Mouse (Mus musculus): Measurements from ENCODE around the gene Card19. TPM values are rescaled to one million over a fixed set of nuclear protein-coding genes. Genes with fewer than 3 reads are reported as not detected.

Card19 gene
- polyA plus RNA-seq, 1 experiment from 2014 or later = 26.2 TPM

DNA sequence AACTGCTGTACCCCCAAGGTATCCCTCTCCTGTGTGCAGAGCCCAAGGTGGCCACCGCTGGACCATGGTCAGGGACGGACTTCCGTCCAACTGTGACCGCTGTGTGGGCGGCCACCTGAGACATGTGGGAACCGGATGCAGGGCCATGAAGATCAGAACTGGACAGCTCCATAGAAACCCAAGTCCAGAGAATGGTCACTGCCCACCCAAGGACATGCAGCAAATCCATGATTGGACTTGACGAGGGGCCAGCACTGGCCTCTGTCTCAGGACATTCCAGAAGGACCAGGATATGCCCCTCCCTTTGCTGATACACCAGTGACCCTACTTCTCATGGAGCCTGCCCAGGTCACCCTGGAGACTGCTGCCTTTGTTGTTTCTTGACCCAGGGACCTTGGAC, 20.2 kb downstream of the Card19 start:
- Histone ChIP-seq H3K4me3 (ENCODE audit: low read depth, low read length) (no peak overlapping the region), H3K36me3 (ENCODE audit: control insufficient read depth, insufficient read depth, low read length) (peaks cover 9% of the 10 kb centered on the region; the same call in 1 of the 2 replicates), H3K4me2 (no peak overlapping the region), H3K27me3 (replicated peaks; ENCODE audit: control insufficient read depth, insufficient read depth, low read length) (no peaks in the 10 kb centered on the region), H3K27ac (ENCODE audit: low read depth, low read length) (no peak overlapping the region), H3K9me3 (ENCODE audit: control insufficient read depth, low read length) (no peaks in the 10 kb centered on the region), H3K4me1 (replicated peaks; ENCODE audit: control insufficient read depth, insufficient read depth, low read length) (peaks cover 18% of the 10 kb centered on the region), H3K9ac (ENCODE audit: low read depth, low read length) (no peak overlapping the region)
- 90% methylated on average over 7 of the region's 7 CpGs for WGBS
- DNase-seq (ENCODE audit: low spot score) (no peak), ATAC-seq (replicated peaks; ENCODE audit: low FRiP score) (no peak)

DNA sequence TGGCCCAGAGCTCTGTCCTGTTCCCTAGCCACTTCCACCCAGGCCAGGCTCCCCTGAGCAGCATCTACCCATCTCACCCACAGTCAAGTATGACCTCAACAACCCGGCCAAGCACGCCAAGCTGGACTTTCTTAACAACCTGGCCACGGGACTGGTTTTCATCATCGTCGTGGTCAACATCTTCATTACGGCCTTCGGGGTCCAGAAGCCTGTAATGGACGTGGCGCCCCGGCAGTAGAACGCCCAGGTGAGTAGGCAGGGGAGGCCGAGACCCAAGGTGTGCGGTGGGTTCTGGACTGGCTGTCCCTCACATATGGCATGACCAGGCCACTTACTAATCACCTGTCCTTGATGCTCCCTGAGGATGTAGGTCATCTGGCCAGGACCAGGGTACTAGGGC, 21.0 kb downstream of the Card19 start:
- 93% methylated on average over 13 of the region's 13 CpGs for WGBS
- peaks cover 27% of the 10 kb centered on the region for H3K4me1 ChIP-seq (replicated peaks; ENCODE audit: control insufficient read depth, insufficient read depth, low read length)
- no peak overlapping the region for H3K9ac ChIP-seq (ENCODE audit: low read depth, low read length)
- peaks cover 9% of the 10 kb centered on the region; the same call in 1 of the 2 replicates for H3K36me3 ChIP-seq (ENCODE audit: control insufficient read depth, insufficient read depth, low read length)
- no peak for DNase-seq (ENCODE audit: low spot score)
- no peaks in the 10 kb centered on the region for H3K27me3 ChIP-seq (replicated peaks; ENCODE audit: control insufficient read depth, insufficient read depth, low read length)
- no peak overlapping the region for H3K4me2 ChIP-seq
- no peak overlapping the region for H3K27ac ChIP-seq (ENCODE audit: low read depth, low read length)
- H3K9me3 ChIP-seq (ENCODE audit: control insufficient read depth, low read length) = no peaks in the 10 kb centered on the region
- ATAC-seq (replicated peaks; ENCODE audit: low FRiP score) = no peak
- H3K4me3 ChIP-seq (ENCODE audit: low read depth, low read length) = no peak overlapping the region

DNA sequence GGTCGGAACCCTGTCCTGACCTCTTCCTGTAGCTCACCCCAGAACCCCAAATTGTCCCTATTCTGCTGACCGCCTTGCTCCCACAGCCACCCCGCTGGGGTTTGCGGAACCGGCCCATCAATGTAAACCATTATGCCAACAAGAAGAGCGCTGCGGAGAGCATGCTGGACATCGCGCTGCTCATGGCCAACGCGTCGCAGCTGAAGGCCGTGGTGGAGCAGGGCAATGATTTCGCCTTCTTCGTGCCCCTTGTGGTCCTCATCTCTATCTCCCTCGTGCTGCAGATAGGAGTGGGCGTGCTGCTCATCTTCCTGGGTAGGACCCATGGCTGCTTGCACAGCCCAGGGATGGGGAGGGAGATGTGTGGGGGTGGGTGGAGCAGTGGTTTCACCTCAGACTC, 22.2 kb downstream of the Card19 start:
- Histone ChIP-seq H3K9me3 (ENCODE audit: control insufficient read depth, low read length) (no peaks in the 10 kb centered on the region), H3K9ac (ENCODE audit: low read depth, low read length) (no peak overlapping the region), H3K4me1 (replicated peaks; ENCODE audit: control insufficient read depth, insufficient read depth, low read length) (peaks cover 37% of the 10 kb centered on the region), H3K27ac (ENCODE audit: low read depth, low read length) (no peak overlapping the region), H3K27me3 (replicated peaks; ENCODE audit: control insufficient read depth, insufficient read depth, low read length) (no peaks in the 10 kb centered on the region), H3K4me3 (ENCODE audit: low read depth, low read length) (no peak overlapping the region), H3K36me3 (ENCODE audit: control insufficient read depth, insufficient read depth, low read length) (peaks cover 9% of the 10 kb centered on the region; the same call in 1 of the 2 replicates), H3K4me2 (no peak overlapping the region)
- 91% methylated on average over 17 of the region's 17 CpGs for WGBS
- no peak for ATAC-seq (replicated peaks; ENCODE audit: low FRiP score)
- no peak for DNase-seq (ENCODE audit: low spot score)

DNA sequence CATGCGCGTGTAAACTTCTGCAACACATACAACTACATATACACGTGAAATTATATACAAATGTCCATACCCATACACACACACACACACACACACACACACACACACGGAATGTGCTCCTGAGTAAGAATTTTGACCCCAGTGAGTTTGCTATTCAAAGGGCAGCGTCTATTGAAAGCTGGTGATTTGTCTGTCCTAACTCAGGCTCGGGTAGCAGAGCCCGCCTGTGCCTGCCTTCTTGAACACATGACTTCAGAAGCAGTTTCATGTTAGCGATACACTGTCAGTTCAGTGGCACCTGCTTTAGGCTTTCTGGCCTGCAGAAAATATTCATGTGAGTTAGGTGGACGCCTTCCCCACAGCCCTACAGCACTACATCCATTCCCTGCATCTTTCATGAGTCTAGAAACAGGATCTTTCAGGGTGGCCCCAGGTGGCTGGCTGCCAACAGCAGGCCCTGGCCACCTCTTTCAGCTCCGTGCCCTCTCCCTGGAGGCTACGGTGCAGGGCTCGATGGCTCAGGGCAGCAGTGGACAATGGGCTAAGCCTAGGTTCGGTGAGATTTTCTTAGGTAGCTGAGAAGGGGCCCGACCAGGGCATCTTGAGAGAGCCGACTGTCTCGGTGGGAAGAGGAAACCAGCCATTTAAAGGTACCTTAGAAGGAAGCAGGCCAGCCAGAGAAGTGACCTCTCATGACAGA, 23.5 kb downstream of the Card19 start:
- WGBS = 79% methylated on average over 16 of the region's 16 CpGs
- ATAC-seq (replicated peaks; ENCODE audit: low FRiP score) (no peak), DNase-seq (ENCODE audit: low spot score) (no peak)
- no peak overlapping the region for H3K27ac ChIP-seq (ENCODE audit: low read depth, low read length)
- H3K9ac ChIP-seq (ENCODE audit: low read depth, low read length) = no peak overlapping the region
- H3K27me3 ChIP-seq (replicated peaks; ENCODE audit: control insufficient read depth, insufficient read depth, low read length) = no peaks in the 10 kb centered on the region
- H3K36me3 ChIP-seq (ENCODE audit: control insufficient read depth, insufficient read depth, low read length) = peaks cover 9% of the 10 kb centered on the region; the same call in 1 of the 2 replicates
- no peak overlapping the region for H3K4me3 ChIP-seq (ENCODE audit: low read depth, low read length)
- no peak overlapping the region for H3K4me2 ChIP-seq
- H3K4me1 ChIP-seq (replicated peaks; ENCODE audit: control insufficient read depth, insufficient read depth, low read length) = peaks cover 42% of the 10 kb centered on the region
- H3K9me3 ChIP-seq (ENCODE audit: control insufficient read depth, low read length) = no peaks in the 10 kb centered on the region

DNA sequence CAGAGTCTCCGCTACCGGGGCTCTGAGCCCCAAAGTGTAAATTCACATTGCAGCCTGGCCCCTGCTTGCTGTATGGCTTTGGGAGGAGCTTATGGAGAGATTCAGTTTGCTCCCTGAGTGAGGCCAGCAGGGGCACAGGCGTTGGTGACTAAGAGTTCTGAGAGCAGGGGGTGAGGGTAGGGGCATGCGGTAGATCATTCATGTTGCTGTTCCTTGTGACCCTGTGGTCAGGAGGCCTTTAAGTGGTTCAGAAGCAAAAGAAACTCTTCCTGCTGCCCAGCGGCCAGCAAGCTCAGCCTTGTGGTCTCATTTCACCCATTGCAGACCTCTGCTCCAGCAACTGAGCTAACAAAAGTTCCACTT, 24.2 kb downstream of the Card19 start:
- Histone ChIP-seq H3K27ac (ENCODE audit: low read depth, low read length) (no peak overlapping the region), H3K36me3 (ENCODE audit: control insufficient read depth, insufficient read depth, low read length) (peaks cover 9% of the 10 kb centered on the region; the same call in 1 of the 2 replicates), H3K4me1 (replicated peaks; ENCODE audit: control insufficient read depth, insufficient read depth, low read length) (peaks cover 45% of the 10 kb centered on the region), H3K4me2 (no peak overlapping the region), H3K9ac (ENCODE audit: low read depth, low read length) (0 out of 2 replicates have a peak overlapping the region, but pooled peaks have one; percentile 7), H3K4me3 (ENCODE audit: low read depth, low read length) (no peak overlapping the region), H3K9me3 (ENCODE audit: control insufficient read depth, low read length) (no peaks in the 10 kb centered on the region), H3K27me3 (replicated peaks; ENCODE audit: control insufficient read depth, insufficient read depth, low read length) (no peaks in the 10 kb centered on the region)
- ATAC-seq (replicated peaks; ENCODE audit: low FRiP score) (no peak), DNase-seq (ENCODE audit: low spot score) (no peak)
- WGBS = 46% methylated on average over 5 of the region's 5 CpGs

DNA sequence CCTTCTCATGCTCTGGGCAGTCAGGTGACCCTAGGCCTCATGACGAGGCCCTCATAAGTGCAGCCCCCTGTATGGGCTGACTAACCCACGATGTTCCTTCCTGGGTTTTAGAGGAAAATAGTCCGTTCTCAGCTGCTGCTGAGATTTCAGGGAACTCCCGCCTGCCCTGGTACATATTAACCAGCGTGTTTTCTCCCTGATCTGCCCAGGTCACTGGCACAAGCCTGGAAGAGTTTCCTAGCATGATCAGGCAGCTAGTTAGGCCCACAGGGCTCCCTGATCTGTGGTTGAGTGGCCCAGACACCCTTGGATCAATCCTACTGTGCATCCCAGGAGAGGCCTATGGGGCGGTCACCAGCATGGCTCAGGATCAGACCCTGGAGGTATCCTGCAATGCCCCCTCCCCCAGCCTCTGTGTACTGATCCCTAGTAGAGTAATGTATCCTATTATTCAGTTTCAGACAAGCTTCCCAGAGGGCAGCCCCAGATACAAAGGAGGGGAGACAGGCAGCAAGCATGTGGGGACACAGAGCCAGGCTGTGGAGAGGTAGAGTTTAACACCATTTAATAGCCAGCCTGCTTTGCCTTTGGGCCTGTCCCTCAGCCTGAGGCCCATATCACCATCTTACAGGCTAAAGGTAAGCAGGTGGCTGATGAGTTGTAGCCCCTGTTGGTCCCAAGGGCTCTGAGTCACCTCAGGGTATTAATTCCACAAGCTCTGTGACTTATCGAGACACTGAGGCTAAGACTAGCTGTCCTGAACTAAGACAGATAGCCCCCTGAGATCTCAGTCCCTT, 24.8 kb downstream of the Card19 start:
- Histone ChIP-seq H3K4me3 (ENCODE audit: low read depth, low read length) (no peak overlapping the region), H3K9me3 (ENCODE audit: control insufficient read depth, low read length) (no peaks in the 10 kb centered on the region), H3K4me1 (replicated peaks; ENCODE audit: control insufficient read depth, insufficient read depth, low read length) (peaks cover 48% of the 10 kb centered on the region), H3K27me3 (replicated peaks; ENCODE audit: control insufficient read depth, insufficient read depth, low read length) (no peaks in the 10 kb centered on the region), H3K4me2 (peak overlapping the region; percentile 10), H3K27ac (ENCODE audit: low read depth, low read length) (peak overlapping the region; percentile 1; the same call in 1 of the 2 replicates), H3K36me3 (ENCODE audit: control insufficient read depth, insufficient read depth, low read length) (peaks cover 6% of the 10 kb centered on the region; the same call in 1 of the 2 replicates), H3K9ac (ENCODE audit: low read depth, low read length) (0 out of 2 replicates have a peak overlapping the region, but pooled peaks have one; percentile 16)
- ATAC-seq (replicated peaks; ENCODE audit: low FRiP score) = no peak
- no peak for DNase-seq (ENCODE audit: low spot score)
- WGBS = 63% methylated on average over 7 of the region's 7 CpGs

DNA sequence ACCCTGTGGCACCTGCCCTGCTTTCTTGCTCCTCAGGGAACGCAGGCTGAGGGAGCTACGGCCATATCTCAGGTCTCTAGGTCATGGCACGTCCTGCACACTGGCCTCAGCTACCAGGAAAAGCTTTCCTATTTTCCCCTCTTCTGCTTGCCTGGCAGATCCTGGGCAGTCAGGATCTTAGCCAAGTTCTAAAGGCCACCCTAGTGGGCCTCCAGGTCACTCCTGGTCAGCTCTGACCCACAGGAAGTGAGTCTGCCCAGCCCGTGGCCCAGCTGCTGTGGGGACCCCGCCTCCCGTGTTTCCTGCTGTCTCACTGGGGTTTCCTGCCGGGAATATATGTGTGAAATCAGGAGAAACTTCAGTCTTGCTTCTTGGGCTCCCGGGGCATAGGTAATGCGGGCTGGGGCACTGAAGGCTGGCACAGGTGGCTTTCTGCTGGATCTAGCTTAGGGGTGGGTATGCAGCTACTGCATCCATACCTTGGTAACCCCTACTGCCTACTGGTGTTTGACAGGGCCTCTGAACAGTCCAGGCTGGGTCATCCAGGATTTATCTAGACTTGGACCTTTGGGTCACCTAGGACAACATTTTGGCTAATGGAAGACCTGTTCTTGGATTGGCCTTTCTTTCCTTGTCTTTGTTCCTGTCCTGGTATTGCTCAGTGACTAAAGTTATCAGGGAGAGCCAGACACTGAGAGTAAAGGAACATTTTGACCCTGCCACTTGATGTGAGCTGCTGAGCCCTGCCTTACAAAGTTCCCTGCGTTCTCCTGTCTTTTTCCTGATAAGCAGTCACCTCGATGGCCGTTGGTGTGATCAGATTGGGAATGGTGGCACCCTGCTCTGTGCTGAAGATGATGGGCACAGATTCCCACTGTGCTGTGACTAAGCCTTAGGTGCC, 25.6 kb downstream of the Card19 start:
- no peak overlapping the region for H3K4me3 ChIP-seq (ENCODE audit: low read depth, low read length)
- peak overlapping the region; percentile 1; the same call in 1 of the 2 replicates for H3K27ac ChIP-seq (ENCODE audit: low read depth, low read length)
- DNase-seq (ENCODE audit: low spot score) = no peak
- peaks cover 48% of the 10 kb centered on the region for H3K4me1 ChIP-seq (replicated peaks; ENCODE audit: control insufficient read depth, insufficient read depth, low read length)
- peaks cover 4% of the 10 kb centered on the region; the same call in 1 of the 2 replicates for H3K36me3 ChIP-seq (ENCODE audit: control insufficient read depth, insufficient read depth, low read length)
- H3K9ac ChIP-seq (ENCODE audit: low read depth, low read length) = no peak overlapping the region
- ATAC-seq (replicated peaks; ENCODE audit: low FRiP score) = no peak
- H3K27me3 ChIP-seq (replicated peaks; ENCODE audit: control insufficient read depth, insufficient read depth, low read length) = no peaks in the 10 kb centered on the region
- no peaks in the 10 kb centered on the region for H3K9me3 ChIP-seq (ENCODE audit: control insufficient read depth, low read length)
- WGBS = 45% methylated on average over 12 of the region's 12 CpGs
- peak overlapping the region; percentile 35 for H3K4me2 ChIP-seq

DNA sequence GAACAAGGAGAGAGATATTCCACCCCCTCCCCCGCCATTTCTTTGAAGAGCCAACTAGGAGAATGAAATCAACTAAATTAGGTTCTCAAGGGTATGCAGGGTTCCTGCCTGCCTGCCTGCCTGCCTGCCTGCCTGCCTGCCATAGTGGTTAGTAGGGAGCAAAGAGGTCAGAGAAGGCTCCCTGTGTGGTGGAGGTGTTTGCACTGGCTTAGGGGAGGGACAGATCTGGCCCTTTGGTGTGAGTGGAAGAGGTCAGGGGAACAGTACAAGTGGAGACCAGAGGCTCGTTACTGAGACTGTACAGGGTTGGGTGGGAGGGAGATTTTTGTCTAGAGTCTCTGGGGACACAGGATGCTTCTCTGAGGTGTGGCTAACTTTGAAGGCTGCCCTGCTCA, 26.9 kb downstream of the Card19 start:
- H3K9ac ChIP-seq (ENCODE audit: low read depth, low read length) = no peak overlapping the region
- 54% methylated on average over 2 of the region's 2 CpGs for WGBS

More for the DNA sequence above, 26.9 kb downstream of the Card19 start:
- Histone ChIP-seq H3K27ac (ENCODE audit: low read depth, low read length) (0 out of 2 replicates have a peak overlapping the region, but pooled peaks have one; percentile 22), H3K4me1 (replicated peaks; ENCODE audit: control insufficient read depth, insufficient read depth, low read length) (peaks cover 48% of the 10 kb centered on the region), H3K4me2 (peak overlapping the region; percentile 99), H3K9me3 (ENCODE audit: control insufficient read depth, low read length) (no peaks in the 10 kb centered on the region), H3K4me3 (ENCODE audit: low read depth, low read length) (no peak overlapping the region), H3K27me3 (replicated peaks; ENCODE audit: control insufficient read depth, insufficient read depth, low read length) (no peaks in the 10 kb centered on the region), H3K36me3 (ENCODE audit: control insufficient read depth, insufficient read depth, low read length) (no peaks in the 10 kb centered on the region)
- no peak for ATAC-seq (replicated peaks; ENCODE audit: low FRiP score)
- no peak for DNase-seq (ENCODE audit: low spot score)
